11 mouse cellular contexts compared by ENCODE assay signal in genomic region chrX:52775973-52776372, GRCm38 (mm10). TPM values are rescaled to one million over a fixed set of nuclear protein-coding genes. Genes with fewer than 3 reads are reported as not detected.
A peak's percentile ranks its signal among the peaks of the same experiment; 100 is the strongest.
DNase-seq lines count a peak whose midpoint lies in the region; ATAC-seq and TF ChIP-seq lines count a peak whose summit lies in the region.
"Had no signal": no experiment of that assay in that cellular context is flagged by ENCODE, and none has a peak within 500 bp of the region (broad histone marks: within the 10 kb centered on the region; RNA-seq: fewer than 3 reads in every experiment).

No protein-coding gene starts in this region.

- ATAC-seq in hindbrain, embryonic 14.5 days (ENCODE audit: low FRiP score) = no peak
- ATAC-seq in midbrain, postnatal 0 days (ENCODE audit: low FRiP score) = no peak
- ATAC-seq in hindbrain, embryonic 12.5 days (ENCODE audit: low FRiP score) = no peak

- peak; percentile 57 to 75 (median 64) for TF ChIP-seq CTCF in MEL (IDR thresholded peaks at IDR 0.05 in 2 of 3, conservative IDR thresholded peaks at IDR 0.05 in 1 of 3; ENCODE audit: control insufficient read depth in 1 of 3, insufficient read depth in 1 of 3, low read depth in 2 of 3, low read length in 3 of 3, poor library complexity in 1 of 3, severe bottlenecking in 1 of 3)
- TF ChIP-seq CTCF in cortical plate, adult 2 months (IDR thresholded peaks at IDR 0.05; ENCODE audit: extremely low read depth, insufficient read depth, low read length) = peak; percentile 46
- peak; percentile 61 for TF ChIP-seq CTCF in midbrain, postnatal 0 days (IDR thresholded peaks at IDR 0.05)

- no peaks in the 10 kb centered on the region for H3K36me3 ChIP-seq in hindbrain, embryonic 10.5 days
- H3K36me3 ChIP-seq in hindbrain, embryonic 14.5 days (replicated peaks; ENCODE audit: control insufficient read depth, insufficient read depth) = no peaks in the 10 kb centered on the region
- H3K36me3 ChIP-seq in MEL (ENCODE audit: control insufficient read depth in 1 of 2, insufficient read depth in 2 of 2, low read length in 2 of 2) = no peaks in the 10 kb centered on the region
- no peaks in the 10 kb centered on the region for H3K36me3 ChIP-seq in midbrain, postnatal 0 days (ENCODE audit: insufficient read depth, low read length)
- no peaks in the 10 kb centered on the region for H3K36me3 ChIP-seq in hindbrain, embryonic 12.5 days
- H3K36me3 ChIP-seq: embryonic facial prominence, embryonic 12.5 days; neural tube, embryonic 13.5 days had no signal

- H3K9ac ChIP-seq in hindbrain, embryonic 14.5 days = no peak overlapping the region
- no peak overlapping the region for H3K9ac ChIP-seq in MEL (ENCODE audit: control insufficient read depth, low read depth, low read length, poor library complexity, severe bottlenecking)
- H3K9ac ChIP-seq in midbrain, postnatal 0 days (replicated peaks; ENCODE audit: low read length, poor library complexity, severe bottlenecking) = no peak overlapping the region
- no peak overlapping the region for H3K9ac ChIP-seq in hindbrain, embryonic 12.5 days
- H3K9ac ChIP-seq: embryonic facial prominence, embryonic 12.5 days; neural tube, embryonic 13.5 days had no signal

- no peaks in the 10 kb centered on the region for H3K79me2 ChIP-seq in MEL (ENCODE audit: control insufficient read depth, insufficient read depth, low read length, poor library complexity)

- no peak for TF ChIP-seq EP300 in MEL (IDR thresholded peaks at IDR 0.05; ENCODE audit: low read depth in 1 of 2, low read length in 2 of 2)

- no peak overlapping the region for H3K4me2 ChIP-seq in hindbrain, embryonic 14.5 days (replicated peaks)
- no peak overlapping the region for H3K4me2 ChIP-seq in midbrain, postnatal 0 days (ENCODE audit: low read depth, low read length, poor library complexity, severe bottlenecking)
- H3K4me2 ChIP-seq in hindbrain, embryonic 12.5 days (replicated peaks) = no peak overlapping the region
- H3K4me2 ChIP-seq: embryonic facial prominence, embryonic 12.5 days; neural tube, embryonic 13.5 days had no signal

- no peaks in the 10 kb centered on the region for H3K27me3 ChIP-seq in hindbrain, embryonic 10.5 days (ENCODE audit: insufficient read depth, poor library complexity, severe bottlenecking)
- no peaks in the 10 kb centered on the region for H3K27me3 ChIP-seq in hindbrain, embryonic 14.5 days (ENCODE audit: control insufficient read depth, insufficient read depth, low read length)
- no peaks in the 10 kb centered on the region for H3K27me3 ChIP-seq in MEL (ENCODE audit: control insufficient read depth in 1 of 2, insufficient read depth in 2 of 2, low read length in 2 of 2)
- H3K27me3 ChIP-seq in midbrain, postnatal 0 days (ENCODE audit: insufficient read depth, low read length) = no peaks in the 10 kb centered on the region
- H3K27me3 ChIP-seq in hindbrain, embryonic 12.5 days = no peaks in the 10 kb centered on the region
- H3K27me3 ChIP-seq: embryonic facial prominence, embryonic 12.5 days; neural tube, embryonic 13.5 days had no signal

- H3K4me3 ChIP-seq in hindbrain, embryonic 10.5 days = no peak overlapping the region
- H3K4me3 ChIP-seq in hindbrain, embryonic 14.5 days (replicated peaks; ENCODE audit: low read length) = no peak overlapping the region
- no peak overlapping the region for H3K4me3 ChIP-seq in MEL (ENCODE audit: control insufficient read depth in 1 of 2, insufficient read depth in 1 of 2, low read depth in 2 of 2, low read length in 2 of 2)
- H3K4me3 ChIP-seq in cortical plate, adult 2 months (ENCODE audit: insufficient read depth, low read length) = no peak overlapping the region
- no peak overlapping the region for H3K4me3 ChIP-seq in midbrain, postnatal 0 days (ENCODE audit: low read depth, low read length)
- no peak overlapping the region for H3K4me3 ChIP-seq in hindbrain, embryonic 12.5 days
- H3K4me3 ChIP-seq: embryonic facial prominence, embryonic 12.5 days; neural tube, embryonic 13.5 days had no signal

- TF ChIP-seq POLR2A in MEL (IDR thresholded peaks at IDR 0.05; ENCODE audit: control insufficient read depth in 1 of 2, insufficient read depth in 1 of 2, low read depth in 1 of 2, low read length in 2 of 2, poor library complexity in 1 of 2) = no peak
- no peak for TF ChIP-seq POLR2A in cortical plate, adult 2 months (IDR thresholded peaks at IDR 0.05; ENCODE audit: extremely low read depth, insufficient read depth, low read length)

- H3K9me3 ChIP-seq in hindbrain, embryonic 10.5 days = no peaks in the 10 kb centered on the region
- no peaks in the 10 kb centered on the region for H3K9me3 ChIP-seq in hindbrain, embryonic 14.5 days (ENCODE audit: control insufficient read depth, low read length)
- H3K9me3 ChIP-seq in MEL (replicated peaks; ENCODE audit: insufficient read depth, low read length) = no peaks in the 10 kb centered on the region
- H3K9me3 ChIP-seq in midbrain, postnatal 0 days (ENCODE audit: low read length) = no peaks in the 10 kb centered on the region
- H3K9me3 ChIP-seq in hindbrain, embryonic 12.5 days (replicated peaks) = no peaks in the 10 kb centered on the region
- H3K9me3 ChIP-seq: embryonic facial prominence, embryonic 12.5 days; neural tube, embryonic 13.5 days had no signal

- no peaks in the 10 kb centered on the region for H3K4me1 ChIP-seq in hindbrain, embryonic 10.5 days (replicated peaks)
- no peaks in the 10 kb centered on the region for H3K4me1 ChIP-seq in hindbrain, embryonic 14.5 days (replicated peaks; ENCODE audit: control insufficient read depth, insufficient read depth, low read length)
- H3K4me1 ChIP-seq in MEL (ENCODE audit: control insufficient read depth in 1 of 2, insufficient read depth in 2 of 2, low read length in 2 of 2) = no peaks in the 10 kb centered on the region
- H3K4me1 ChIP-seq in cortical plate, adult 2 months (ENCODE audit: control insufficient read depth, insufficient read depth, low read length) = no peaks in the 10 kb centered on the region
- H3K4me1 ChIP-seq in midbrain, postnatal 0 days (ENCODE audit: insufficient read depth, low read length) = no peaks in the 10 kb centered on the region
- no peaks in the 10 kb centered on the region for H3K4me1 ChIP-seq in hindbrain, embryonic 12.5 days
- H3K4me1 ChIP-seq: embryonic facial prominence, embryonic 12.5 days; neural tube, embryonic 13.5 days had no signal

- peak; percentile 31 for TF ChIP-seq RAD21 in MEL (IDR thresholded peaks at IDR 0.05; ENCODE audit: low read depth, low read length)

- 51% methylated on average over 3 of the region's 3 CpGs for WGBS in hindbrain, embryonic 10.5 days
- 62% methylated on average over 3 of the region's 3 CpGs for WGBS in hindbrain, embryonic 14.5 days
- 53% methylated on average over 3 of the region's 3 CpGs for WGBS in midbrain, postnatal 0 days
- 47% methylated on average over 3 of the region's 3 CpGs for WGBS in hindbrain, embryonic 12.5 days

- no peak overlapping the region for H3K27ac ChIP-seq in hindbrain, embryonic 10.5 days
- H3K27ac ChIP-seq in hindbrain, embryonic 14.5 days = no peak overlapping the region
- H3K27ac ChIP-seq in MEL (ENCODE audit: control insufficient read depth, low read depth, low read length) = no peak overlapping the region
- H3K27ac ChIP-seq in cortical plate, adult 2 months (ENCODE audit: insufficient read depth, low read length) = no peak overlapping the region
- no peak overlapping the region for H3K27ac ChIP-seq in midbrain, postnatal 0 days (ENCODE audit: low read depth, low read length)
- H3K27ac ChIP-seq in hindbrain, embryonic 12.5 days = no peak overlapping the region
- H3K27ac ChIP-seq: embryonic facial prominence, embryonic 12.5 days; neural tube, embryonic 13.5 days had no signal

- peak; percentile 41 for DNase-seq in hindbrain, embryonic 10.5 days (ENCODE audit: low spot score)
- DNase-seq in hindbrain, embryonic 14.5 days (ENCODE audit: low spot score) = no peak
- DNase-seq in A20 (ENCODE audit: low read depth, low spot score) (peak; percentile 25), MEL (ENCODE audit: low read depth, low spot score) (peak; percentile 31)
- DNase-seq in midbrain, postnatal 0 days (ENCODE audit: low spot score) = no peak
- DNase-seq in frontal cortex, postnatal 10 days (ENCODE audit: low spot score in 2 of 2) = no peak

TF ChIP-seq in MEL, 35 proteins besides CTCF, POLR2A, EP300 and RAD21:
- TF ChIP-seq SMC3 (IDR thresholded peaks at IDR 0.05; ENCODE audit: low read depth, low read length) = peak; percentile 25; the same call in 1 of the 2 replicates
- TF ChIP-seq CHD1 (IDR thresholded peaks at IDR 0.05; ENCODE audit: low read depth, low read length) = no peak

RNA-seq across cellular contexts. Expression of gene Ccdc160, which starts 15.0 kb away (rescaled TPM):
- 5.2 and 9.4 TPM in 2 replicates for polyA plus RNA-seq in hindbrain, embryonic 10.5 days (2016; fragmentation: Nextera tagmentation; extraction: Ambion mirVana)
- polyA plus RNA-seq in hindbrain, embryonic 14.5 days (2014; fragmentation: Nextera tagmentation; extraction: Ambion mirVana) = 8.2 and 9.4 TPM in 2 replicates
- total RNA-seq in MEL (2012; rRNA removed) = not detected in 2 replicates
- polyA plus RNA-seq in MEL (2012; ENCODE audit: insufficient read depth in 1 of 2, insufficient read length in 2 of 2, low read depth in 1 of 2, low replicate concordance in 2 of 2, missing spikeins in 1 of 2) = not detected
- polyA plus RNA-seq in cortical plate, adult 2 months (2012; rRNA removed) = 1.8 and 2.3 TPM in 2 replicates
- 3.2 and 3.6 TPM in 2 replicates for total RNA-seq in midbrain, postnatal 0 days (2014; rRNA removed)
- 6.3 and 8.3 TPM in 2 replicates for polyA plus RNA-seq in midbrain, postnatal 0 days (2015; fragmentation: Nextera tagmentation; extraction: Ambion mirVana)
- polyA plus RNA-seq in hindbrain, embryonic 12.5 days (2016; fragmentation: Nextera tagmentation; extraction: Ambion mirVana) = 4.1 and 4.6 TPM in 2 replicates
- polyA plus RNA-seq: large intestine, adult 2 months had no signal

Comparison
In these comparisons a context has a peak if more than half of its experiments do, and no peak if none do; other contexts are left out.
1. DNase-seq: peak in hindbrain, embryonic 10.5 days (single experiment), A20 (single experiment) and MEL (single experiment); none in hindbrain, embryonic 14.5 days (single experiment), midbrain, postnatal 0 days (single experiment) and frontal cortex, postnatal 10 days (0 of 2).
2. Peak in every context shown above with its lines, with median percentiles within 50 percentile points of each other: CTCF ChIP-seq.